8 mouse cellular contexts compared by ENCODE assay signal in genomic region chr7:118252349-118252748, GRCm38 (mm10). TPM values are rescaled to one million over a fixed set of nuclear protein-coding genes. Genes with fewer than 3 reads are reported as not detected.
DNase-seq lines count a peak whose midpoint lies in the region.

No protein-coding gene starts in this region.

- H3K27ac ChIP-seq in limb, embryonic 10.5 days = peak overlapping the region; percentile 56

- H3K4me1 ChIP-seq in limb, embryonic 10.5 days = peaks cover 14% of the 10 kb centered on the region

- no peaks in the 10 kb centered on the region for H3K9me3 ChIP-seq in limb, embryonic 10.5 days (replicated peaks)

- WGBS in limb, embryonic 10.5 days = 39% methylated on average over 4 of the region's 4 CpGs

- H3K36me3 ChIP-seq in limb, embryonic 10.5 days = no peaks in the 10 kb centered on the region

- DNase-seq in embryo, embryonic 11 days = peak; percentile 17
- DNase-seq in embryo, embryonic 10.5 days (ENCODE audit: low spot score) = no peak
- peak; percentile 58 to 76 for DNase-seq in adrenal gland, postnatal 36 days
- DNase-seq in heart, adult 18-20 months = peak; percentile 79 to 91
- no peak for DNase-seq in limb, embryonic 10.5 days (ENCODE audit: low spot score)
- DNase-seq in urinary bladder, postnatal 36 days (ENCODE audit: low spot score in 2 of 2) = peak; percentile 59 to 74
- no peak for DNase-seq in layer of hippocampus, postnatal 25 days (ENCODE audit: extremely low spot score in 1 of 2, low spot score in 1 of 2)
- DNase-seq in frontal cortex, postnatal 36 days (ENCODE audit: low spot score in 2 of 2) = no peak

- H3K27me3 ChIP-seq in limb, embryonic 10.5 days (ENCODE audit: low read depth, poor library complexity, severe bottlenecking) = no peaks in the 10 kb centered on the region

- no peak overlapping the region for H3K4me3 ChIP-seq in limb, embryonic 10.5 days

RNA-seq across cellular contexts. Expression of gene Smg1, which starts 8.9 kb away (rescaled TPM):
- total RNA-seq in adrenal gland, postnatal 36 days (2021) = 10 to 100 TPM; 42.8 to 49.1 TPM
- 10 to 100 TPM; 33.4 to 39.3 TPM for total RNA-seq in heart, adult 18-20 months (2021)
- 18.0 and 21.8 TPM in 2 replicates for polyA plus RNA-seq in limb, embryonic 10.5 days (2016; fragmentation: Nextera tagmentation; extraction: Ambion mirVana)
- 10 to 100 TPM; 60.3 to 82.2 TPM for total RNA-seq in layer of hippocampus, postnatal 25 days (2021)

Comparison
In these comparisons a context has a peak if more than half of its experiments do, and no peak if none do; other contexts are left out.
1. DNase-seq: peak in embryo, embryonic 11 days (single experiment), adrenal gland, postnatal 36 days (2 of 2), heart, adult 18-20 months (2 of 2) and urinary bladder, postnatal 36 days (2 of 2); none in embryo, embryonic 10.5 days (single experiment), limb, embryonic 10.5 days (single experiment), layer of hippocampus, postnatal 25 days (0 of 2) and frontal cortex, postnatal 36 days (0 of 2).